Mouse (Mus musculus) CH12.LX (cell line): Measurements from ENCODE around the gene Slc25a45.

Experiments used
- BHLHE40 ChIP-seq: IDR thresholded peaks from 2 replicates; pipeline ENCODE4 v1.6.1; 2011; ENCODE audit warnings: mild to moderate bottlenecking, low read depth, low read length, improper control_type of control experiment
- CHD2 ChIP-seq: IDR thresholded peaks from 2 replicates; pipeline ENCODE4 v1.6.1; 2011; ENCODE audit warnings: low read length, improper control_type of control experiment
- CTCF ChIP-seq, 2 experiments: IDR thresholded peaks in 1 of 2; conservative IDR thresholded peaks in 1 of 2; 2 replicates each; pipeline ENCODE4 v1.5.1; 2011 to 2012; ENCODE audit warnings: low read depth in 2 of 2, low read length in 2 of 2, improper control_type of control experiment in 1 of 2, inconsistent platforms in 1 of 2, mild to moderate bottlenecking in 1 of 2, moderate library complexity in 1 of 2
- NELFE ChIP-seq: IDR thresholded peaks from 2 replicates; pipeline ENCODE4 v1.6.1; 2011; ENCODE audit warnings: low read depth, low read length, improper control_type of control experiment
- NRF1 ChIP-seq: IDR thresholded peaks from 2 replicates; pipeline ENCODE4 v1.6.1; 2014; ENCODE audit warnings: low read depth, mild to moderate bottlenecking, inconsistent platforms, low read length, improper control_type of control experiment, moderate library complexity
- POLR2A ChIP-seq: IDR thresholded peaks from 2 replicates; pipeline ENCODE4 v1.6.1; 2011; ENCODE audit warnings: low read depth, mild to moderate bottlenecking, improper control_type of control experiment, low read length
- TCF12 ChIP-seq: IDR thresholded peaks from 2 replicates; pipeline ENCODE4 v1.6.1; 2014; ENCODE audit warnings: low read depth, mild to moderate bottlenecking, inconsistent platforms, low read length, improper control_type of control experiment
- UBTF ChIP-seq: IDR thresholded peaks from 2 replicates; pipeline ENCODE4 v1.6.1; 2012; ENCODE audit warnings: low read depth, mild to moderate bottlenecking, inconsistent platforms, low read length, improper control_type of control experiment, moderate library complexity

DNA sequence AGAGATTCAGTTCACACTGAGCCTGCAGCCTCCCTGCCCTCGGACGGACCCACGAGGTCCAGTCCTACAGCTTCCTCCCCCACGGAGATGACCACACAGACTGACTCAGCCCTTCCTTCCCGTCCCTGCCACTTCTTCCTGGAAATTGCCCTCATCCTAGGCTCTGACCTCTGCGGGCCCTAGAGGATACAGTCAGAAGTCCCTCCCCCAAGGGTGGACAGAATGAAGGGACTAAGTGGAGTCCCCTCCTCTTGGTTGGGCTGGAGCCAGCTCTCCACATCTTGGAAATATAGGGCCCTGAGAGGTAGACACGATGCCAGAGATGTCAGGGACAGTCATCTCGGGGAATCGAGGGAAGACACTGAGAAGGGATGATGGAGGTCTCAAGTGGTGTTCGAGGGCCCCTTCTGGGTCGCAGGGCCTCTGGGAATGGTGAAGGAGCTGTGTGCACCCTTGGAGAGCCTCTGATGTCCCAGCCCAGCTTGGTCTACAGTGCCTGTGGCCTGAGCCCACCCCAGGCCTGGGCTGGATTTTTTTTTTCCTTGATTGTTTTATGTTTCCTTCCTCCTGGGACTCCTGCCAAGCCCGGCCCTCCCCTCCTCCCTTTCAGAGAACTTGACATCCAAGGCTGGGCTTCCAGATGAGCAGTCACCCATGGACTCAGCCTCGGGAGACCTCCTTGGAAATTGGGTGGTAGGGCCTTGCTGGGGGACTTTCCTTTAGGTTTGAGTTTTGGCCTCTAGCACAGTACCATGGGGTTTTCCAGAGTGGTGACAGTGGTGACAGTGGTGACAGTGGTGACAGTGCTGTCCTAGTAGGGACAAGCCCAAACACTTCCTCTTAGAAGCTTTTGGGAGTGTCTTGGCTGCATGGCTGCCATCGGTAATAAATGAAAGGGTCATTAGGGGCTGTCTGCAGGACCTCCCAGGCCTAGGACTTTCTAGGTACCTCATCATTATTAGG lies 52.3 kb downstream of the Slc25a45 start:
- 0 out of 2 replicates have a peak, but pooled peaks have one; percentile 28 for TF ChIP-seq BHLHE40
- TF ChIP-seq CTCF (conservative IDR thresholded peaks at IDR 0.05 in 1 of 2, IDR thresholded peaks at IDR 0.05 in 1 of 2; ENCODE audit: low read depth in 2 of 2, low read length in 2 of 2), result no peak
- TF ChIP-seq CHD2, result no peak
- TF ChIP-seq POLR2A, result no peak
- TF ChIP-seq NRF1, result no peak
- TF ChIP-seq NELFE, result no peak
- no peak for TF ChIP-seq UBTF
- TF ChIP-seq TCF12, result peak; percentile 41; the same call in 1 of the 2 replicates
